Mouse (Mus musculus): ENCODE results near the gene Nudcd2.

DNA sequence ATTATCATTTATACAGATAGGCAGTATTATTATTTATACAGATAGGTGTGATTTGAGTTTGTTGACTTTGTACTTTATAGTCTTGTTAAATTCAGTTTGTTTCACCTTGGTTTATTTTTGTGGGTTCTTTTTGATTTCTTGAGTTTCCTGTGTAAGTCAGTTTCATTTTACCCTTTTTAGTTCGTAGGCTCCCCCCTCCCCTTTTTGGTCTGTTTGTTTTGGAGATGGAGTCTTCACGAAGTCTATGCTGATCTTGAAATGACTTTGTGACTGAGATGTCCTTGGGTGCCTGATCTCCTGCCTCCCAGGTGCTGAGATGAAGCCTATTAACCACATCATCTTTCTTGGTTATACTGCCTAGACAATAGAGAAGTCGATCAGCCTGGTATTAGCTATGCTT, 10.9 kb downstream of the Nudcd2 start:
- no peak for TF ChIP-seq POLR2A (IDR thresholded peaks at IDR 0.05; ENCODE audit: control insufficient read depth in 1 of 2, insufficient read depth in 1 of 2, low read depth in 1 of 2, low read length in 2 of 2, poor library complexity in 1 of 2)
- no peak for TF ChIP-seq CTCF (IDR thresholded peaks at IDR 0.05 in 2 of 3, conservative IDR thresholded peaks at IDR 0.05 in 1 of 3; ENCODE audit: control insufficient read depth in 1 of 3, insufficient read depth in 1 of 3, low read depth in 2 of 3, low read length in 3 of 3, poor library complexity in 1 of 3, severe bottlenecking in 1 of 3)
- TF ChIP-seq ELF1 (IDR thresholded peaks at IDR 0.05; ENCODE audit: low read depth, low read length) = no peak
- no peak for TF ChIP-seq BHLHE40 (IDR thresholded peaks at IDR 0.05; ENCODE audit: borderline replicate concordance, low read depth, low read length)
- no peak for TF ChIP-seq USF2 (IDR thresholded peaks at IDR 0.05; ENCODE audit: borderline replicate concordance in 1 of 2, insufficient read depth in 1 of 2, low read depth in 1 of 2, low read length in 2 of 2)

Measured in MEL (cell line).